Mouse (Mus musculus) v-Abl transformed pro-B cells (cell line): ENCODE measurements around the gene Neu1.
"Not testable (repeated sequence)": the region's sequence is repeated elsewhere in the genome, so short reads cannot be mapped to it uniquely, and the experiment has no call there.

Experiments used
- in situ Hi-C, 2 experiments: fragments of 400-800 bp; cut with MboI; formaldehyde crosslinking; loops; one replicate each; pipeline ENCODE4 v1.15.1; 2025; ENCODE audit not compliant: unreplicated experiment in 2 of 2

Gene Neu1

DNA sequence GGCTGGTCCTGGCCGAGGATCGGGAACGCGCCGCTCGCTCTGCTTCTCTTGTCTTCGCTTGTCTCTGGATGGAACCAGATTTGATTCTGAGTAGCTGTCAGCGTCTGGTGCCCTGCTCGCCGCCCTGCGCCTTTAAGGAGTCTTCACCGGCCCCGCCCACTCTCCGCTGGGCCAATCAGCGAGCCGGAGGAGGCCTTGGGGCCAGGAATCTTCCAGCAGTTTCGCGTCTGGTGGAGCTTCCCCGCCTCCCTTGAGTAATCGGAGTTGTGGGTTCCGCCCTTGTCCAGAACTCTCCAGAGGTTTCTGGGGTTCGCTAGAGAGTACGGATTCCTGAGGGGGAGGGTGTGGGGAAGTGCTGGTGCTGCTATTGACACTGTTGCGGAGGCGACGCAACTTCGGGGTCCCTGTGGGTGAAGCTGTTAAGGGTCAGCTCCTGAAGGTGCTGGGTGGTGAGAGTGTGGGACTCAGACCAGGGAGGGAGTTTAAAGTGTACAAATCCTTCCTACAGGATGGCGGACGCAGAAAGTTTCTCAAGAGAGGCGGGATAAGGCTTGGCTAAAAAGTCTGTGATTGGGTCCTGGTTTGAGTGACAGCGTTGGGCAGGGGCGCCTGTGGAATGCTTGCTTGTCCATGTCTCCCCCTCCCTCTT lies 28.2 kb downstream of the Neu1 start, which contains the start of gene Hspa1b:
Gene Hspa1b (minus strand): TSS at position 109 of the 649 bp plus-strand sequence.
- in situ Hi-C loops = not testable (repeated sequence)

DNA sequence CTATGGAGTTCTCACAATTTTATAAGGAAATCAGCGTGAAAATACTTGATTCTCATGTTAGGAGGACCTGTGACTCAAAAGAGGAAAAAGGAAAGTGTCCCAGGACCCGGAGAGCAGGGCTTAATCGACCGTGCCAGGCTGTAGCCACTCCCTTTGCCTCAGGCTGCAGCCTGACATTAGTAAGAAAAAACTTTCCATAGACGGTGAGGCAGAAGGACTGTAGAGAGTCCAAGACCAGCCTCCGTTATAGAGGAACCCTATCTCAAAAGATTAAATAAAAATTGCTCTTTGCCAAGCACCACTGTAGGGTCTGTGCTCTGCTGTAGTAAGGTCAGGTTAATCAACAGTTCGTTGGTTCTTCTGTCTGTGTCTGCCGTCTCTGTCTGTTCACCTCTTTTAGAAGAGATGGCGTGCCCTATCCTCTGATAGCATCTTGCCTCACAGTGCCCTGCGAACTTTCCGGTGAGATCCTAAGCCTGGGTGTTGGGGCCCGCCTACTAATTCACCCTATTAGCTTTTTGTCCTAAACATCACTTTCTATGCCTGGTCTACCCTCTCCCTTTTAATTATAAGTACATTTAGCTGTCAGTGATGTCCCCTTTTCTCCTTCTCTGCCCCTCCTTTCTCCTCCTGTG lies 28.9 kb downstream of the Neu1 start:
- in situ Hi-C loops = no loop called here

DNA sequence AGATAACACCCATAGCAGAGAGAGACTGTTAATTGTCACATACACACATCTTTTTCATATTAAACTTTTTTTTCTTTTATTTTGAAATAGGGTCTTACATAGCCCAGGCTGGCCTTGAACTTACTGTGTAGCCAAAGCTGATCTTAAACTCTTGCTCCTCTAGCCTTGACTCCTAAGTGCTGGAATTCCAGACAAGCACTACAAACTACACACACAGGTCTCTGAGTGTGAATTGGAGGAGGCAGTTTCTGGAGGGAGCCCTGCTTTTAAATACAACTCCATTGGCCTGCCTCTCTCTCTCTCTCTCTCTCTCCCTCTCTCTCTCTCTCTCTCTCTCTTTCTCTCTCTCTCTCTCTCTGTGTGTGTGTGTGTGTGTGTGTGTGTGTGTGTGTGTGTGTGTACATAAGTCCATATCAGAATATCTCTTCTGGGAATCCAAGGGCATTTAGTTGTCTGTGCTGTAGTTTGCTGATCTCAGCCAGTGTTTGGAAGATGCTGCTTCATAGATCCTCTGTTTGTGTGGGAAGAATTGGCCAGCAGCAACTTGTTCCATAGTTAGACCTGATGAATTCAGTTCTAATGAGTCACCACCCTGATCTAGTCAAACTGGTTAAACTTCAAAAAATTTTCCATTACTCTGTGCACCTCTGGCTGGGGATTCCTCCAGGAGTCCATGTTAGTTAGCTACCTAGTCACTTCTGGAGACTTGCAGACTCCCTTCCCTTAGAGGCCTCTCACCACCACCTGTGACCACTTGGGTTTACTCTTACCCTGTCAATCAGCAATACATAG lies 29.8 kb downstream of the Neu1 start:
- in situ Hi-C loops = no loop called here

DNA sequence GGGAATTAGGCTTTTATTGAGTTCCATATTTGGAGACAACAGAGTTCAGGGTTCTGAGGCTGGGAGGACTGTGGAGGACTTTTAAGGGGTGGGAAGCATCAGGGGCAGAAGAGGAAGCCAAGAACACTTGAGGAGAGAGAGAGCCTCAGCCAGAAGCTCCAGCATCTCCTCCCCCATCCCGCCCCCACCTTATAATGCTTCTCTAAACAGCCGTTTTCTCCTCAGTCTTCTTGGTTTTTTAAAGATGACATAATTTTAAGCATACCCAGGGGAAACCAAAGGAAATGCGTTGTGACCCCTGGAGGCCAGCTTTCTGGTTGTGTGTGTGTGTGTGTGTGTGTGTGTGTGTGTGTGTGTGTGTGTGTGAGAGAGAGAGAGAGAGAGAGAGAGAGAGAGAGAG lies 31.1 kb downstream of the Neu1 start:
- in situ Hi-C loops = no loop called here

DNA sequence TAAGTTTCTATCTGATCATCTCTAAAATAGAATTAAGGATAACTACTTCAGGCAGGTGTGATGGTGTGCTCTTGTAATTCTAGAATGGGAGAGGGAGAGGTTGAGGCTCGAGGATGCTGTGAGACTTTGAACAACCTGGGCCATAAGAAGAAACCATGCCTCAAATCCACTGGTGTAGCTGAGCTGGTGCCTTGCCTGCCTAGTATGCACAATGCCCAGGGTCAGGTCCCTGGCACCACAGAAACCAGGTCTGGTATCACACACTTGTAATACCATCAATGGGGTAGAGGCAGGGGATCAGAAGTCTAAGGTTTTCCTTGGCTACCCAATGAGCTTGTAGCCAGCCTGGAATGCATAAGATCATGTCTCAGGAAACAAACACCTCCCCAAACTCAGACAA lies 31.8 kb downstream of the Neu1 start:
- in situ Hi-C loops = no loop called here

DNA sequence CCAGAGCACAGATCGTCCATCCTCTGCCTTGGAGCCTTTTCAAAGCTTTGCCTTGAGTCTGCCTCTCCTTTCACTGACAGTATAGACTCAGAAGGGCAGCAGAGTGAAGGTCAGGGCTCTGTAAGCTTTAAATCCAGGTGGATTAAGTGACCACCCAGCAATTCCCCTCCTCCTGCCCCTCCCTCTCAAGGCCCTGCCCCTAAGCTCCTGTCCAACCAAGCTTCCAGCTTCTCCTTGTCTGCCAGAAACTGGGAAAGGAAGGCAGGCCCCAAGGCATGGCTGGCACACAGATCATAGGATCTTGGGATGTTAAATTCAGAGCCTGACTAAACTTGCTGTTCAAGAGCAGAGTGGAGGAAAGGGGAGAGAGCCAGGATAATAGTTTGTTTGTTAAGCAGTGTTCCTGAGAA lies 33.6 kb downstream of the Neu1 start:
- in situ Hi-C loops = no loop called here

DNA sequence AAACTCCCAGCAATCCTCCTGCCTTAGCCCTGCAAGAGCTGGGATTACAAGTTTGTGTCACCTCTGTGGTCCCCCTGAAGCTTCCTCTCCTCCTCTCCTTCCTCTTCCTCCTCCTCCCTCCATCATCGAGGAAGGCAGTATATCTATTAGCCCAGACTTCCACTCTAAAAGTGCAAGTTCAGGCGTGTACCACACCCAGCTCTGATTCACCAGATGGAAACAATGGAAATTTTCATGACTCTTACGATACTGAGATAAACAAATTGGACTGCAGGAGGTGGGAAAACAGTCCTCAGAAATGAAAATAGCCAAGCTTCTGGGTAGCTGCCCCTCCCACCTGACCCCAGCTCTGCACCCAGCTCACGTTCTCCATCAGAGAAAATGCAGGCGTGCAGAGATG lies 34.6 kb downstream of the Neu1 start:
- in situ Hi-C loops = no loop called here

DNA sequence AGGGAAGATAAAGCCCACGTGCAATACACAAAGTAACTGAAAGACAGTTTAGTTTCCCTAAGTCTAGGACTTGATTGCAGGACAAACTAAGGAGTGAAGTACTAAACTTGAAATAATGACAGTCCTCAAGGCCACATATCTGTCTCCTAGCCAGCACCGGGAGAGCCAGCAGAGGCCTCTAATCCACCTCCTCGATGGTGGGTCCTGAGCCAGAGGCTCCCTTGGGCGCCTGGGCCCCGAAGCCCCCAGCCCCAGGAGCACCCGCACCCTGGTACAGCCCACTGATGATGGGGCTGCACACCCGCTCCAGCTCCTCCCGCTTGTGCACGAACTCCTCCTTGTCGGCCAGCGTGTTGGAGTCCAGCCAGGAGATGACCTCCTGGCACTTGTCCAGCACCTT lies 38.8 kb downstream of the Neu1 start, which contains the start of gene Gm20481:
Gene Gm20481 (plus strand): TSS at position 91 of the 400 bp plus-strand sequence.
- in situ Hi-C loops = not testable (repeated sequence)

DNA sequence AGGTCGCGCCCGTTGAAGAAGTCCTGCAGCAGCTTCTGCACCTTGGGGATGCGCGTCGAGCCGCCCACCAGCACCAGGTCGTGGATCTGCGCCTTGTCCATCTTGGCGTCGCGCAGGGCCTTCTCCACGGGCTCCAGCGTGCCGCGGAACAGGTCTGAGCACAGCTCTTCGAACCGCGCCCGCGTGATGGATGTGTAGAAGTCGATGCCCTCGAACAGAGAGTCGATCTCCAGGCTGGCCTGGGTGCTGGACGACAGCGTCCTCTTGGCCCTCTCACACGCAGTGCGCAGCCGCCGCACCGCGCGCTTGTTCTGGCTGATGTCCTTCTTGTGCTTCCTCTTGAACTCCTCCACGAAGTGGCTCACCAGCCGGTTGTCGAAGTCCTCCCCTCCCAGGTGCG lies 39.8 kb downstream of the Neu1 start:
- in situ Hi-C loops = not testable (repeated sequence)

DNA sequence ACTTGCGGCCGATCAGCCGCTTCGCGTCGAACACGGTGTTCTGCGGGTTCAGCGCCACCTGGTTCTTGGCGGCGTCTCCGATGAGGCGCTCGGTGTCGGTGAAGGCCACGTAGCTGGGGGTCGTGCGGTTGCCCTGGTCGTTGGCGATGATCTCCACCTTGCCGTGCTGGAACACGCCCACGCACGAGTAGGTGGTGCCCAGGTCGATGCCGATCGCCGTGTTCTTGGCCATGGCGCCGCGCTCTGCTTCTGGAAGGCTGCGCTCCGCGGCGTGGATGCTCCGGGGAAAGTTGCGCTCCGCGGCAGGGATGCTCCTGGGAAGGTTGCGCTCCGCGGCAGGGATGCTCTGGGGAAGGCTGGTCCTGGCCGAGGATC lies 40.6 kb downstream of the Neu1 start:
- in situ Hi-C loops = not testable (repeated sequence)

DNA sequence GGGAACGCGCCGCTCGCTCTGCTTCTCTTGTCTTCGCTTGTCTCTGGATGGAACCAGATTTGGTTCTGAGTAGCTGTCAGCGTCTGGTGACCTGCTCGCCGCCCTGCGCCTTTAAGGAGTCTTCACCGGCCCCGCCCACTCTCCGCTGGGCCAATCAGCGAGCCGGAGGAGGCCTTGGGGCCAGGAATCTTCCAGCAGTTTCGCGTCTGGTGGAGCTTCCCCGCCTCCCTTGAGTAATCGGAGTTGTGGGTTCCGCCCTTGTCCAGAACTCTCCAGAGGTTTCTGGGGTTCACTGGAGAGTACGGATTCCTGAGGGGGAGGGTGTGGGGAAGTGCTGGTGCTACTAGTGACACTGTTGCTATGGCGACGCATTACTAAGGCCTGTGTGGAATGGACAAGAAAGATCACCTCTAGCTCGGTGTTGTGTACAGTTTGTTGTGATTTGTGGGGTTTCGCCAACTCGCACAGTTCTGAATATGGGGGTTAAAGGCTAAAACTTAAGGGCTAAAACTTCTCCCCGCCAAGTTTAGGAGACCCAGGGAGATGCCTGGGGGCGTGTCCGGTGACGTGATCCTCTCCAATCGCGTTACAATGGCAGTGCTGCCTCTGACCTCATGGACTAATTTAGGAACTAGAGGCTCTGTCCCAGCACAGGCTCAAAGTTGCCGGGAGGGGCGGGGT lies 41.2 kb downstream of the Neu1 start, which contains the start of the genes Hspa1a and Hspa1l:
Gene Hspa1a (minus strand): TSS at position 88 of the 681 bp plus-strand sequence.
Gene Hspa1l (plus strand): TSS at position 635 of the 681 bp plus-strand sequence.
- in situ Hi-C loops = not testable (repeated sequence)

DNA sequence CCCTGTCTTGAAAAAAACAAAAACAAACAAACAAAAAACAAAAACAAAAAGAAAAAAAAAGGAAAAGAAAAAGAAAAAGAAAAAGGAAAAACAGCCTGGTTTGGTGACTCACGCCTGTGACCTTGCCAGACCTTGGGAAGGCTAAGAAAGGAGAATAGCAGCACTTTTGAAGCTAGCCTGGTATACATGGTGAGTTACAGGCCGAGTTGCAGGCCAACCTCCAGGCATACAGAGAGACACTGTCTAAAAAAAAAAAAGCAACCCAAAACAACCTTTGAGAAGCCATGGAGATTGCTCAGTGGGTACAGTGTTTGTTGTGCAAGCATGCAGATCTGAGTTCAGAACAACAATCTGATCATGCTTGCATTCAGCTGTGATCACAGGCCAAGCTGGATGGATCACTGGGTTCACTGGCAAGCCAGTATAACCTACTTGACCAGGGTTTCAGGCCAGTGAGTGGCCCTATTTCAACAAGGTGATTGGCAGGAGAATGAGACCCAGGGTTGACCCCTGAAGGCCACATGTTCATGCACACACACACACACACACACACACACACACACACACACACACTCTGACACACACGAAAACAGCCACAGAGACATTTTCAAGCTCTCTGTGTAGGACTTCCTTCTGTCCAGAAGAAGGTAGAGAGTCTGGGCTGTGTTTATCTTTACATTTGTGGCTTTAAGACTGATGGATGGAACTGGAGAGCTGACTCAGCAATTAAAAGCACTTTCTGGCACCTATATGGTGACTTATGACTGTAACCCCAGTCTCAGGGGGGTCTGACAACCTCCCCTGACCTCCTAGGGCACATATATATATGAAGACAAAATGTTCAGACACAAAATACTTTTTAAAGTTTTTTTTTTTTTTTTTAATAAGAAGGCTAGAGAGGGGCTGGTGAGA lies 44.8 kb downstream of the Neu1 start:
- in situ Hi-C loops = no loop called here

DNA sequence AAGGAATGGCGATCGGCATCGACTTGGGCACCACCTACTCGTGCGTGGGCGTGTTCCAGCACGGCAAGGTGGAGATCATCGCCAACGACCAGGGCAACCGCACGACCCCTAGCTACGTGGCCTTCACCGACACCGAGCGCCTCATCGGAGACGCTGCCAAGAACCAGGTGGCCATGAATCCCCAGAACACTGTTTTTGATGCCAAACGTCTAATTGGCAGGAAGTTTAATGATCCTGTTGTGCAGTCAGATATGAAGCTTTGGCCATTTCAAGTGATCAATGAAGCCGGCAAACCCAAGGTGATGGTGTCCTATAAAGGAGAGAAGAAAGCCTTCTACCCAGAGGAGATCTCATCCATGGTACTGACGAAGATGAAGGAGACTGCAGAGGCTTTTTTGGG lies 45.9 kb downstream of the Neu1 start:
- in situ Hi-C loops = no loop called here

DNA sequence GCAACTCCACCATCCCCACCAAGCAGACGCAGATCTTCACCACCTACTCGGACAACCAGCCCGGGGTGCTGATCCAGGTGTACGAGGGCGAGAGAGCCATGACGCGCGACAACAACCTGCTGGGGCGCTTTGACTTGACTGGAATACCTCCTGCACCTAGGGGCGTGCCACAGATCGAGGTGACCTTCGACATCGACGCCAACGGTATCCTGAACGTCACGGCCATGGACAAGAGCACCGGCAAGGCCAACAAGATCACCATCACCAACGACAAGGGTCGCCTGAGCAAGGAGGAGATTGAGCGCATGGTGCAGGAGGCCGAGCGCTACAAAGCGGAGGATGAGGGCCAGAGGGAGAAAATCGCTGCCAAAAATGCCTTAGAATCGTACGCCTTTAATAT lies 47.2 kb downstream of the Neu1 start:
- in situ Hi-C loops = no loop called here

DNA sequence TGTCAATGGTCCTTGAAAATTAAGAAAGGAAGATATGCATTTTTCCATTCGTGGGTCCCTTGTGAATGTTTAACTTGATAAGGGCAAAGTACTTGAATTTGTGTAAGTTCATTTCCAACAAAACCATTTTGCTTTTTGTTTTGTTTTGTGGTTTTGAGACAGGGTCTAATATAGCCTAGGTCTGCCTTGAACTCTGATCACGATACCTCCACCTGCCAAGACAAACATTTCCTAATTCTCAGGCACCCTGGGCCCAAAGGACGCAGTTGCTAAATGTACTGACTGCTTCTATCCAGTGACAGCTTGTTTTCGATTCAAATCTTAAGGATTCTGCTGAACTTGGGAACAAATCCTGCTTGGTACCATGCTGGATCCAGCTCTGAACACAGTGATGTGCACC lies 48.6 kb downstream of the Neu1 start:
- in situ Hi-C loops = loop anchor here (5.0 to 10.0 kb wide), 4 partner anchors 32 to 125 kb away; partner anchors contain the start of genes Slc44a4 (in 2 of the 2), Nelfe (in 1 of the 2) and Skiv2l (in 1 of the 2)

DNA sequence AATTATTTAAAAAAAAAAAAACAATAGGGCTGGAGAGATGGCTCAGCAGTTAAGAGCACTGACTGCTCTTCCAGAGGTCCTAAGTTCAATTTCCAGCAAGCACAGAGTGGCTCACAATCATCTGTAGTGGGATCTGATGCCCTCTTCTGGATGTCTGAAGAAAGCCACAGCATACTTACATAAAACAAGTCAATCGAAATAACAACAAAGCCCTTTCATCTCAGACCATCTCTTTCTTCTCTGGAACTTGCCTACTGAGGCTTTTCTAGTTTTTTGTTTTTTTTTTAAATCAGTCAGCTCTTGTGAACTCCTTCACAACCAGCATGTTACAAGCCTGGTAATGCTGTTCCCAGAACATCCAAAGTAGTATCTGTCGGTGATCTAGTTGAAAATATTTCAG lies 49.6 kb downstream of the Neu1 start:
- in situ Hi-C loops = loop anchor here (5.0 to 10.0 kb wide), 4 partner anchors 33 to 126 kb away; partner anchors contain the start of genes Slc44a4 (in 2 of the 2), Nelfe (in 1 of the 2) and Skiv2l (in 1 of the 2)

DNA sequence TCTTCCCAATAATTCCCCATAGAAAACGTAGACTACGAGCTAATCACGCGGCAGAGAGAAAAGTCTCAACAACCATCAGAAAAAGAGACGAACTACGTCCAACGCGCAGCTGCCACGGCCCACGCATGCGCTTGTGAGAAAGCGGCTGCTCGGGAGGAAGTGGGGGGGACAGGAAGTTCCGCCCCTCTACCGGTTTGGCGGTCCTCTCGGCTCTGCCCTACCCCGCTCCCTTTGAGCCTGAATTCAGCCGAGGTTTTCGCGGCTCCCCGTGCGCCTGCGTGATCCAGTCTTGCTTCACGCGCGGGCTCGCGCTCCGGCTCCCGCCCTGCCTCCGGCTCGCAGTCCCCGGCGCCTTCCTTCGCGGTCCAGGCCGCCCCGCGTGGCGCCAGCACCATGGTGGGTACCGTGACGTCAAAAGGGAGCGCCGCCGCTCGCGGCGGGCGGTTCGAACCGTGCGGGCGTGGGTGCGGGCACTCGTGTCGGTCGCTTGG lies 50.7 kb downstream of the Neu1 start, which contains the start of gene Lsm2:
Gene Lsm2 (plus strand): TSS at position 173 of the 491 bp plus-strand sequence.
- in situ Hi-C loops = loop anchor here (5.0 to 10.0 kb wide), 4 partner anchors 34 to 127 kb away; partner anchors contain the start of genes Slc44a4 (in 2 of the 2), Nelfe (in 1 of the 2) and Skiv2l (in 1 of the 2)

DNA sequence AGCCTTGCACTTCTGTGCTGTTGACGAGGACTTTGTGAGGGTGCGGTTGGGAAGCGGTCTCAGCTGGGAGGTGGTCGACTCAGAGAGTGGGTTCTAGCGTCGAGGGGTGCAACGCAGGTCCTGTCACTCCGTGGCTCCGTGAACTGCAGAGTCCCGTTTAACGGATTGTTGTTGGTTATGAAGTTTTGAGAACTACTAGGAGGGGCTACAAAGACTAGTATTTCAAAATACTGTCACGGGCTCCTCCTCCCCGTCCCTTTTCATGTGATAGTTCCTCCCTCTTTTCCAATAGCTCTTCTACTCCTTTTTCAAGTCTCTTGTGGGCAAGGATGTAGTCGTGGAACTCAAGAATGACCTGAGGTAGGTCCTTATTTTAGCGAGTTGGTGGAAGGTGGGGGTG lies 51.3 kb downstream of the Neu1 start:
- in situ Hi-C loops = loop anchor here (5.0 to 10.0 kb wide), 4 partner anchors 35 to 128 kb away; partner anchors contain the start of genes Slc44a4 (in 2 of the 2), Nelfe (in 1 of the 2) and Skiv2l (in 1 of the 2)

DNA sequence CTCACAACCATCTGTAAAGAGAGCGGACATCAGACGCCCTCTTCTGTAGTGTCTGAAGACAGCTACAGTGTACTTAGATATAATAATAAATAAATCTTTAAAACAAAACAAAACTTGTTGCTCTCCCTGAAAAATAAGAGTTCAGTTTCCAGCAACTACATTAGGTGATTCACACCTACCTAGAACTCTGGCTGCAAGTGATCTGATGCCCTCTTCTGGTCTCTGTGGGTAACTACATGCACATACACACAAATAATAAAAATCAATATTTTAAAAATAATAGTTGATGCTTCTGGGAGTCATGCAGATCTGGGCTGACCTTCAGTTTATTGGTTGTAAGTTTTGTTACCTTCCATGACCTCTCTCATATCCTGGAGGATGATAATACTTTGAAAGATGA lies 53.2 kb downstream of the Neu1 start:
- in situ Hi-C loops = loop anchor here (5.0 to 10.0 kb wide), 4 partner anchors 37 to 129 kb away; partner anchors contain the start of genes Slc44a4 (in 2 of the 2), Nelfe (in 1 of the 2) and Skiv2l (in 1 of the 2)
